Mouse (Mus musculus) E14TG2a.4 (cell line): ENCODE measurements around the gene Uri1.

ENCODE experiments used
- H3K27me3 ChIP-seq: 2 replicates; pipeline ENCODE4 v1.6.1; 2014; ENCODE audit warnings: low read length, control low read depth; ENCODE audit not compliant: insufficient read depth
- H3K36me3 ChIP-seq: 2 replicates; pipeline ENCODE4 v1.6.1; 2014; ENCODE audit warnings: low read length, control low read depth; ENCODE audit not compliant: insufficient read depth
- H3K4me1 ChIP-seq: replicated peaks from 2 replicates; pipeline ENCODE4 v1.6.1; 2014; ENCODE audit warnings: low read depth, low read length, control low read depth
- H3K4me3 ChIP-seq: replicated peaks from 2 replicates; pipeline ENCODE4 v1.5.1; 2014; ENCODE audit warnings: mild to moderate bottlenecking, low read length
- H3K9me3 ChIP-seq: 2 replicates; pipeline ENCODE4 v1.6.1; 2014; ENCODE audit warnings: low read length, control low read depth
- CTCF ChIP-seq: conservative IDR thresholded peaks from 2 replicates; pipeline ENCODE4 v1.5.1; 2014; ENCODE audit warnings: low read length
- NANOG ChIP-seq: IDR thresholded peaks from 2 replicates; pipeline ENCODE4 v1.6.1; 2014; ENCODE audit warnings: borderline replicate concordance, low read length, mixed read lengths
- POU5F1 ChIP-seq: IDR thresholded peaks from 2 replicates; pipeline ENCODE4 v1.6.1; 2014; ENCODE audit warnings: low read length, borderline replicate concordance

Gene Uri1

GRCm38 (mm10) chr7:38023451-38023850, at the start of gene Uri1:
Gene Uri1, minus strand, starts transcription at chr7:38023551.
- 0 out of 2 replicates have a peak, but pooled peaks cover 6% of the 10 kb centered on the region for H3K9me3 ChIP-seq
- H3K27me3 ChIP-seq: no peaks in the 10 kb centered on the region
- H3K4me3 ChIP-seq: no peak within 1 kb of the TSS
- peaks cover 81% of the 10 kb centered on the region for H3K4me1 ChIP-seq
- no peak for TF ChIP-seq POU5F1
- TF ChIP-seq NANOG: no peak
- TF ChIP-seq CTCF: no peak
- H3K36me3 ChIP-seq: no peaks in the 10 kb centered on the region

GRCm38 (mm10) chr7:38071065-38071464, 47.7 kb upstream of the Uri1 start:
- H3K4me1 ChIP-seq: peaks cover 47% of the 10 kb centered on the region
- H3K36me3 ChIP-seq: no peaks in the 10 kb centered on the region
- TF ChIP-seq POU5F1 (no peak), NANOG (no peak)
- no peaks in the 10 kb centered on the region for H3K9me3 ChIP-seq
- H3K4me3 ChIP-seq: no peak overlapping the region
- H3K27me3 ChIP-seq: peaks cover 4% of the 10 kb centered on the region; the same call in 1 of the 2 replicates

- no peak overlapping the region for H3K4me3 ChIP-seq
- H3K4me1 ChIP-seq: peaks cover 43% of the 10 kb centered on the region
- TF ChIP-seq CTCF (no peak), POU5F1 (no peak), NANOG (no peak)
- H3K9me3 ChIP-seq: no peaks in the 10 kb centered on the region
- no peaks in the 10 kb centered on the region for H3K36me3 ChIP-seq
- H3K27me3 ChIP-seq: peaks cover 4% of the 10 kb centered on the region; the same call in 1 of the 2 replicates
Measured at GRCm38 (mm10) chr7:38070663-38071062, 47.3 kb upstream of the Uri1 start.

- TF ChIP-seq CTCF: no peak
- TF ChIP-seq NANOG: no peak
- no peak for TF ChIP-seq POU5F1
- Histone ChIP-seq H3K27me3 (peaks cover 4% of the 10 kb centered on the region; the same call in 1 of the 2 replicates), H3K4me1 (peaks cover 54% of the 10 kb centered on the region), H3K36me3 (no peaks in the 10 kb centered on the region), H3K9me3 (no peaks in the 10 kb centered on the region), H3K4me3 (peak overlapping the region; percentile 64)
Measured at GRCm38 (mm10) chr7:38064431-38064830, 41.1 kb upstream of the Uri1 start.

GRCm38 (mm10) chr7:38061060-38061970, 38.0 kb upstream of the Uri1 start:
- Histone ChIP-seq H3K4me1 (peaks cover 37% of the 10 kb centered on the region), H3K9me3 (no peaks in the 10 kb centered on the region), H3K36me3 (no peaks in the 10 kb centered on the region), H3K27me3 (peaks cover 20% of the 10 kb centered on the region), H3K4me3 (peak overlapping the region; percentile 76)
- TF ChIP-seq POU5F1 (no peak), CTCF (peak; percentile 47), NANOG (no peak)

- peaks cover 34% of the 10 kb centered on the region for H3K4me1 ChIP-seq
- H3K36me3 ChIP-seq: no peaks in the 10 kb centered on the region
- H3K4me3 ChIP-seq: no peak overlapping the region
- TF ChIP-seq POU5F1: no peak
- no peak for TF ChIP-seq NANOG
- no peak for TF ChIP-seq CTCF
- no peaks in the 10 kb centered on the region for H3K9me3 ChIP-seq
- peaks cover 20% of the 10 kb centered on the region for H3K27me3 ChIP-seq
Measured at GRCm38 (mm10) chr7:38059636-38060330, 36.4 kb upstream of the Uri1 start.

GRCm38 (mm10) chr7:38059096-38059495, 35.7 kb upstream of the Uri1 start:
- Histone ChIP-seq H3K27me3 (peaks cover 20% of the 10 kb centered on the region), H3K4me1 (peaks cover 34% of the 10 kb centered on the region), H3K36me3 (no peaks in the 10 kb centered on the region), H3K9me3 (no peaks in the 10 kb centered on the region), H3K4me3 (no peak overlapping the region)
- TF ChIP-seq POU5F1: no peak
- no peak for TF ChIP-seq NANOG
- no peak for TF ChIP-seq CTCF

- Histone ChIP-seq H3K27me3 (peaks cover 20% of the 10 kb centered on the region), H3K36me3 (no peaks in the 10 kb centered on the region), H3K9me3 (no peaks in the 10 kb centered on the region), H3K4me1 (peaks cover 20% of the 10 kb centered on the region), H3K4me3 (no peak overlapping the region)
- TF ChIP-seq POU5F1 (no peak), CTCF (no peak), NANOG (no peak)
Measured at GRCm38 (mm10) chr7:38055996-38056395, 32.6 kb upstream of the Uri1 start.
